Mouse (Mus musculus) duodenum, adult 2 months (tissue): ENCODE measurements around the gene Tsc22d1. TPM values are rescaled to one million over a fixed set of nuclear protein-coding genes. Genes with fewer than 3 reads are reported as not detected.

ENCODE experiments used
- polyA plus RNA-seq: library from polyadenylated mRNA; depleted of rRNA; stranded (reverse); fragments of >200 nt; gene quantifications from 2 replicates; pipeline ENCODE4 v1.2.3, GENCODE M21; 2012; ENCODE audit warnings: low replicate concordance; rRNA removed

Tsc22d1 gene
- 172 and 219 TPM in 2 replicates for polyA plus RNA-seq

DNA sequence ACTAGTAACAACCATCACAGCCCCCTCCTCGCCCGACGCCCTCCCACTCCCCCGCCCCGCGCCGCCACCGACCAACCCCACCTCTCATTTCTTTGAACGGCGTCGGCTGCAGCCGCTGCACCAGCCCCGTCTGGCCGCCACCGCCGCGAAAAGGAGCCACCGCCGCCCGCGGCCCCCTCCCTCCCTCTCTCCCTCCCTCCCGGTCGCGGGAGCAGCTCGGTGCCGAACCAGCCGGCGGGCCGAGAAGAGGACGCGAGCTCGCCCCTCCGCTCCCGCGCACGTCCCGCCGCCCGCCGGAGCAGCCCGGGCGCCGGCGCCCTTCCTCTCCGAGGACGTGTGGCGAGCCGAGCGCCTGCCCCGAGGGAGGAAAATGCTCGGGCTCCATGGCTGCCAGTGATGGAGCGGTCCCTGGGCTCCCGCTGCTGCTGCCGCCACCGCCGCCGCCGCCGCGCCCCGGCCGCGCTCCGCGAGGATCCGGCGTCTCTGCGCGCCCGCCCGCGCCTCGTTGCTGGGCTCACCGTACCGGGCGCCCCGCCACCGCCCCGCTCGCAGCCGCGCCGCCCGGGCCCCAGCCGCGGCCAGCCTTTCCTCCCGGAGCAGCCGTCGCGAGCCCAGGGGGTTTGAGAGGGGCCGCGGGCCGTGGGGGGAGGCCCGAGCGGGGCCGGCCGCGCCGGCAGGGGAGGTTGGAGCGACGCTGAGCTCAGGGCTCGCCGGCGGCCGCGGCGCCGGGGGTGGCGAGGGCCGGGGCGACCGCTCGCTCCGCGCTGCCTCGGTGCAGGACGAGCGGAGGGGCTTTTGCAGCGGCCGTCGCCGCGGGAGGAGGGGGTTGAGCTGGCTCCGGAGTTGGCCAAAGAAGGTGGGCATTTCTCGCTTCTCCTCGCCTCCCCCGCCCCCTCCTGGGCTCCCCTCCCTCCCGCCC, at the start of gene Tsc22d1:
Gene Tsc22d1 (plus strand): TSS at position 100 of the 919 bp plus-strand sequence.

DNA sequence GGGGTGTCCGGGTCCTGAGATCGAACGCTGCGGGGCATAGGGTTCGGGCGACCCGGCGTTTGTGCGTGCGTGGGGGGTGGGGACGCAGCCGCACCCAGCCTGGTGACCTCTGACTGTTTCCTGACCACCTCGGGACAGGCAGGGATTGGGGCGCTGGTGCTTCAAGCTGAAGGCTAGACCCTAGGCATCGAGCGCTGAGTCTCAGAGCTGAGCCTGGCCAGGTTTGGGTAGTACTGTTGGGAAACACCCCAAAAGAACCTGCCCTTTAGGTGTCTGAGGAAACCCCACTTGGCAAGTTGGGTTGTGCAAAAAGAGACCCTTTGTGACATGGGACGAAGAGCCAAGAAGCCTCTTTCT, 142.1 kb downstream of the Tsc22d1 start, which contains the start of gene Serp2:
Gene Serp2 (minus strand): TSS at position 38 of the 357 bp plus-strand sequence.

Other genes starting within 250 kb of the Tsc22d1 start
- 5.2 and 8.8 TPM in 2 replicates for gene Serp2, start 141.9 kb downstream of the Tsc22d1 start, polyA plus RNA-seq